In genomic region chr9:99451161-99451560, GRCm38 (mm10) we compare ENCODE assay signal across 9 mouse cellular contexts. TPM values are rescaled to one million over a fixed set of nuclear protein-coding genes. Genes with fewer than 3 reads are reported as not detected.
DNase-seq lines count a peak whose midpoint lies in the region; ATAC-seq and TF ChIP-seq lines count a peak whose summit lies in the region.
"Had no signal": no experiment of that assay in that cellular context is flagged by ENCODE, and none has a peak within 500 bp of the region (broad histone marks: within the 10 kb centered on the region; RNA-seq: fewer than 3 reads in every experiment).

Nme9 (plus strand) TSS chr9:99451475.

- peak within 1 kb of the TSS; percentile 48 for H3K4me2 ChIP-seq in limb, embryonic 13.5 days (replicated peaks)
- H3K4me2 ChIP-seq in stomach, postnatal 0 days (replicated peaks; ENCODE audit: low read depth) = 0 out of 2 replicates have a peak within 1 kb of the TSS, but pooled peaks have one; percentile 20

- H3K36me3 ChIP-seq in limb, embryonic 13.5 days = no peaks in the 10 kb centered on the region
- no peaks in the 10 kb centered on the region for H3K36me3 ChIP-seq in stomach, postnatal 0 days (ENCODE audit: control insufficient read depth, insufficient read depth, low read length)

- ATAC-seq in frontal cortex, adult (ENCODE audit: low TSS enrichment) = 0 out of 2 replicates have a peak, but pooled peaks have one; percentile 24
- no peak for ATAC-seq in limb, embryonic 13.5 days (ENCODE audit: low FRiP score, low read depth)
- no peak for ATAC-seq in stomach, postnatal 0 days (ENCODE audit: low FRiP score, low TSS enrichment)

- no peak for TF ChIP-seq EP300 in stomach, postnatal 0 days (optimal IDR thresholded peaks at IDR 0.05)

- no peak within 1 kb of the TSS for H3K27ac ChIP-seq in limb, embryonic 13.5 days
- no peak within 1 kb of the TSS for H3K27ac ChIP-seq in stomach, postnatal 0 days (replicated peaks)

- DNase-seq in frontal cortex, adult 2 months (ENCODE audit: extremely low spot score in 1 of 2, low spot score in 1 of 2) = no peak
- peak; percentile 20 for DNase-seq in urinary bladder, postnatal 14 days (ENCODE audit: low spot score)
- DNase-seq in urinary bladder, postnatal 10 days (ENCODE audit: low spot score) = no peak
- peak; percentile 45 for DNase-seq in stomach, postnatal 0 days (ENCODE audit: low spot score)
- DNase-seq in left cerebral cortex, adult 11 months (ENCODE audit: low spot score) = no peak
- DNase-seq in B cell, adult 2 months = no peak
- DNase-seq: cerebellum, postnatal 36 days had no signal

- H3K9ac ChIP-seq in limb, embryonic 13.5 days = no peak within 1 kb of the TSS
- no peak within 1 kb of the TSS for H3K9ac ChIP-seq in stomach, postnatal 0 days (ENCODE audit: low read length)

- H3K4me1 ChIP-seq in limb, embryonic 13.5 days = peaks cover 5% of the 10 kb centered on the region; the same call in 1 of the 2 replicates
- no peaks in the 10 kb centered on the region for H3K4me1 ChIP-seq in stomach, postnatal 0 days (replicated peaks; ENCODE audit: control insufficient read depth, insufficient read depth)

- H3K9me3 ChIP-seq in limb, embryonic 13.5 days = no peaks in the 10 kb centered on the region
- no peaks in the 10 kb centered on the region for H3K9me3 ChIP-seq in stomach, postnatal 0 days (ENCODE audit: control insufficient read depth, low read length)

- 5% methylated on average over 14 of the region's 14 CpGs for WGBS in limb, embryonic 13.5 days
- WGBS in stomach, postnatal 0 days = 5% methylated on average over 14 of the region's 14 CpGs

- peaks cover 23% of the 10 kb centered on the region for H3K27me3 ChIP-seq in limb, embryonic 13.5 days
- H3K27me3 ChIP-seq in stomach, postnatal 0 days (ENCODE audit: control insufficient read depth, insufficient read depth, low read length) = no peaks in the 10 kb centered on the region

- H3K4me3 ChIP-seq in limb, embryonic 13.5 days = peak within 1 kb of the TSS; percentile 19
- H3K4me3 ChIP-seq in stomach, postnatal 0 days (ENCODE audit: low read depth, low read length) = no peak within 1 kb of the TSS

- TF ChIP-seq CTCF in stomach, postnatal 0 days (IDR thresholded peaks at IDR 0.05; ENCODE audit: low read depth) = no peak

RNA-seq across cellular contexts. Expression of gene Nme9, which starts in this region (rescaled TPM):
- polyA plus RNA-seq in frontal cortex, adult 2 months (2012; rRNA removed) = 0.19 TPM in 1 of 2 replicates, not detected in the other
- not detected in 2 replicates for polyA plus RNA-seq in limb, embryonic 13.5 days (2015; fragmentation: Nextera tagmentation; extraction: Ambion mirVana)
- polyA plus RNA-seq in stomach, postnatal 0 days (2015; fragmentation: Nextera tagmentation; extraction: Ambion mirVana) = not detected in 2 replicates

Comparison
In these comparisons a context has a peak if more than half of its experiments do, and no peak if none do; other contexts are left out.
1. Peak in DNase-seq and H3K4me2 ChIP-seq in stomach, postnatal 0 days; RNA of the gene not detected or under 1 TPM.